Mouse (Mus musculus) liver (tissue): ENCODE measurements around the gene Psmc3ip.

Source experiments
- DNase-seq: peaks from one replicate; pipeline ENCODE4 v3.0.0-alpha.2; 2020; ENCODE audit warnings: mixed read lengths

Gene Psmc3ip

GRCm38 (mm10) chr11:101050359-101050758 lies 44.9 kb downstream of the Psmc3ip start:
- no peak for DNase-seq

- DNase-seq, result no peak
Measured at GRCm38 (mm10) chr11:101047502-101047901, 47.7 kb downstream of the Psmc3ip start.

GRCm38 (mm10) chr11:101046440-101046839 lies 48.8 kb downstream of the Psmc3ip start:
- no peak for DNase-seq

- no peak for DNase-seq
Measured at GRCm38 (mm10) chr11:101045826-101046225, 49.4 kb downstream of the Psmc3ip start.
